Mouse (Mus musculus): ENCODE results near the gene Dhx16.

DNA sequence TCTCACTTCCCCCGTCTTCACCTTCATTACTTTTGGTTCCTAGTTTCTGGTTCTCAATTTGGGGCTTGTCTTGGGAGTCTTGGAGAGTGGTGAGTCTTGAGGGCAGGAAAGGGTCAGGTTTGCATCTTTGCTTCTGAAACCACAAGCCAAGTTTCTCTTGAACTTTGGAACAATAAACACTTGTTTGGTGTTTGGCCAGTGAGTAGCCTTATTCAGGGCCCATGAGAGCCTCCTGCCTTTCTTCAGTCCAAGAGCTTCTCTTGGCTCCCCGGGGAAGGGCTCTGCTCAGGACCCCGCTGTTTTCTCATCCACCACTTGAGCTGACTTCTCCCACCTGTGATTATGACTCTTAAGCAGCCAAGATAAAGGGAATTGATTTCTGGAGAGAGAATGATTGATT lies 42.9 kb downstream of the Dhx16 start:
- TF ChIP-seq CTCF (IDR thresholded peaks at IDR 0.05; ENCODE audit: insufficient read depth, low read length) (no peak), POLR2A (IDR thresholded peaks at IDR 0.05; ENCODE audit: borderline replicate concordance, extremely low read depth, low read depth, low read length) (no peak)
